Mouse (Mus musculus) gastrocnemius, postnatal 4 days (tissue): ENCODE data around the gene Uqcc3. TPM values are rescaled to one million over a fixed set of nuclear protein-coding genes. Genes with fewer than 3 reads are reported as not detected.
"Not testable (repeated sequence)": the region's sequence is repeated elsewhere in the genome, so short reads cannot be mapped to it uniquely, and the experiment has no call there.

ENCODE experiments used
- DNase-seq, 2 experiments: peaks; one replicate each; pipeline ENCODE4 v3.0.0; 2021 to 2022; ENCODE audit warnings: low spot score in 2 of 2, mixed read lengths in 2 of 2
- total RNA-seq, 2 experiments: library from RNA; stranded (reverse); gene quantifications; 2 replicates each; pipeline ENCODE4 v1.2.3; 2021

Gene Uqcc3
- total RNA-seq, 2 experiments from 2014 or later, result 48.1 to 49.3 TPM

DNA sequence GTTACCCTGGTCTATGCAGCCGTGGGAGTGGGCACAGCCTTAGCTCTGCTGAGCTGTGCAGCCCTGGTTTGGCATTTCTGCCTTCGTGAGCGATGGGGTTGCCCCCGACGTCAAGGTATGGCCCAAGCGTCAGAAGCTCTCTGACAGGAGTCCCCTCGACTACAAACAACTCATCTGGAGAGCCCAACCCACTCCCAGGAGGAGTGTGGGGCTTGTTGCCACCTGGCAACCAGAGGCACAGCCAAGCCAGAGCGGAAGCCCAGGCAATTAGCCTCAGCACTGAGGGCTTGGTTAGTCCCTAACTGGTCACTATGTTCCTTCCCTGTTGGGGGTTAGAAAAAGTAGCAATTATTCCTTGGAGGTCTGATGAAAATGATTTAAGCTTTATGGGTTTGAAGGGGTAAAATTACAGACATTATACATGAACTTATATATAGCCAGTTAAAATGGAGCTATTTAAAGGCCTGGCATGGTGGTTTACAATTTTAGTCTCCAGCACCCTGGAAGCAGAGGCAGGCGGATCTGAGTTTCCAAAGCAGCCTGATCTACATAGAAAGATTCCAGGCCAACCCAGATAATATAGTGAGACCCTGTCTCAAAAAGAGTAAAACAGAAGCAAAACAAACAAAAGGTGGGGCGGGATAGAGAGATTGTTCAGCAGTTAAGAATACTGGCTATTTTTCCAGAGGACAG, 28.3 kb downstream of the Uqcc3 start:
- no peak for DNase-seq

DNA sequence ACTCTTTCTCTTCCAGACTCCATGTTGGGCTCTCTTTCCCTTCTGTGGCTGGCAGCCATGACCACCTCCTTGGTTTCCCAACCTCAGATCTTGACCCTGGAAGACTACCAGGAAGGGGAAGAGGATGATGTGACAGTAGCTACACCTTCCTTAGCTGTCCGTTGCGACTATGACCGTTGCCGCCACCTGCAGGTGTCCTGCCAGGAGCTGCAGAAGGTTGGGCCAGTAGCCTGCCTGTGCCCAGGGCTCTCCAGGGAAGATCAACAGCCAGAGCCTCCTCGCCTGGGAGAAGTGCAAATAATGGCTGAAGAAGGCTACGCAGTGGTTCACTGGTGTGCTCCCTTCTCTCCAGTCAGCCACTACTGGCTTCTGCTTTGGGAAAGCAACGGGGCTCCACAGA, 29.1 kb downstream of the Uqcc3 start:
- DNase-seq, result no peak

DNA sequence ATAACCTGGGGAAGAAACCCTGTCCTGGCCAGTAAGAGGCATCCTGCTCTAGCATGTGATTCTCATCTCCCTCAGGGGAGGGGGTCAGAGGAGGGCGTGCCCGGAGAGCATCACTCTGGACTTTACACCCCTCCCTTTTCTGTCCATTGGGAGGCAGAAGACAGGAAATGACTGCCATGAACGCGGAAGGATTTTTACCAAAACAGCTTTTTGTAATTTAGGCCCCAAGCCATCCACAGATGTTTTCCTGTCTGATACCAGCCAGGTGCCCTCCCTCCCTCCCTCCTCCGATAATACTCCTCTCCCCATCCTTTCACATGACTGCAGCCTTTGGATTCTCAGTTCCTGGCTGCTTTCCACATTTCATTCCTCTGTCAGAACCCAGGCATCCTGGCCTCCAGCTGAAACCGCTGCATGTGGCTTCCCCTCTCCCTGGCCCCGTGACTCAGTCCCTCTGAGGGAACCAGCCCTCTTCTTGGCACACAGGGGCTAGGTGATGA, 30.3 kb downstream of the Uqcc3 start, which contains the start of gene Lrrn4cl:
TSS of gene Lrrn4cl (plus strand) at position 367 of the 500 bp plus-strand sequence.
- peak; percentile 45 to 66 for DNase-seq

DNA sequence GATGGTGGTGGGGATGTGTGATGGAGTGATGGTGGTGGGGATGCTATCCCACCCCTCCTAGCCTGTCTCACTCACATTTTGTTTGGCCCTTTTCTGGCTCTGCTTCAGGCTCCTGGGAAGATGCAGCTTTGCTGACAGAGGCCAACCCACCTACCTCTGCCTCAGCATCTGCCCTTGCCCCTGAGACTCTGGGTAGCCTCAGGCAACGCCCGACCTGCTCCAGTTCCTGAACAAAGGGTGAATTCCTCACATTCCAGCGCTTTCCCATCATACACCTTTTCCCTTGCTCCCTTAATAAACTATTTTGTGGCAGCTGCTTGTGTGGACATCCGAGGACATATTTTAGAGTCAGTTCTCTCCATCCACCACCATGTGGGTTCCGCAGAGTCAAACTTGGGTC, 32.4 kb downstream of the Uqcc3 start:
- no peak for DNase-seq

GRCm38 (mm10) chr19:8844371-8845129, 36.2 kb downstream of the Uqcc3 start:
- DNase-seq, result peak; percentile 50 to 83

GRCm38 (mm10) chr19:8842961-8843360, 37.8 kb downstream of the Uqcc3 start:
- DNase-seq, result no peak

DNA sequence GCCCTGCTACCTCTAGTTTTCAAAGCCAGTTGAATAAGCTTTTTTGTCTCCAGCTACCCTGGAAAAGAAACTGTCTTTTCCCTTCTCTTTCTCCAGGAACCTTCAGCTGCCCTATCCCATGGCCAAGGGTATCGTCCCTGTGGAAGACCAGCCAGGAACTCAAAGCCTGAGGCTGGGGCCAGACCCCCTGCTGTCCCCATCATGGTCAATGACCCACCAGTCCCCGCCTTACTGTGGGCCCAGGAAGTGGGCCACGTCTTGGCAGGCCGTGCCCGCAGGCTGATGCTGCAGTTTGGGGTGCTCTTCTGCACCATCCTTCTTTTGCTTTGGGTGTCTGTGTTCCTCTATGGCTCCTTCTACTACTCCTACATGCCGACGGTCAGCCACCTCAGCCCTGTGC, 39.7 kb downstream of the Uqcc3 start:
- no peak for DNase-seq

GRCm38 (mm10) chr19:8839908-8840791, 40.6 kb downstream of the Uqcc3 start:
- peak in 1 of 2 experiments; percentile 77 for DNase-seq

DNA sequence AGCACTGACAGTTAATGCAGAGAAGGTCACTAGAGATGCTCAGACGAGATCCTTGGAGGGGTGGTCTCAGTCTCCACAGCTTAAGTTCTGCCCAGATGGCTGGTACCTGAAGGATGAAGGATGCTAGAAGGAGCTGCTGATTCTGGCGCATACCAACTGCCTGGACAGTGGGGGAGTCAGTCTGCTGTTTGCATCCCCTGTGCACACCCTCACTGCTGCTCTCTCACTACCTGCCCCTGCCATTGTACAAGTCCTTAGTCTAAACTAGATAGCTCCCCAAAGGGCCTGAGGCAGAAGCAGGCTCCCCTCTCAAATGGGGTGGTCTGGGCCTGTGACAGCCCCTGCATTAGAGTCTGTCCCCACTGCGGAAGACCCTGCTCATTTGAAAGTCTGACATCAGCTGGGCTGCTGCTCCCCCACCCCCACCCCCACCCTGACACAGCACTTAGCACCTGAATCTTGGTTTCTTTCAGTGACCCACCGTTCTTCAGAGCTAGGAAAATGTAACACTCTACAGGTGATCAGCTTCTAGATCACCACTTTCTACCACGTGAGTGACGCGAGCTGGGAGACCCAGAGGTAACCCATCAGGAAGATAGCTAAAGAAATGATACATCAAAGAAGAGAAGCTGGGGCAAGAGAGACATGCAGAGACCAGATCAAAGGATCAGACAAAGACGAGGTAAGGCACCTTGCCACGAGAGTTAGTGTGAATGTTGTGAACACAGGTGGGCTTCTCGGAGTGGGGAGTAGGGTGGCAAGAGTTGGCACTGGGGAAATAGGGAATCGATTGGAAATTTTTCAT, 41.4 kb downstream of the Uqcc3 start, which contains the start of gene Gng3:
TSS of gene Gng3 (minus strand) at position 92 of the 805 bp plus-strand sequence.
- DNase-seq, result no peak

GRCm38 (mm10) chr19:8838041-8838730, 42.5 kb downstream of the Uqcc3 start:
- peak in 1 of 2 experiments; percentile 42 for DNase-seq

DNA sequence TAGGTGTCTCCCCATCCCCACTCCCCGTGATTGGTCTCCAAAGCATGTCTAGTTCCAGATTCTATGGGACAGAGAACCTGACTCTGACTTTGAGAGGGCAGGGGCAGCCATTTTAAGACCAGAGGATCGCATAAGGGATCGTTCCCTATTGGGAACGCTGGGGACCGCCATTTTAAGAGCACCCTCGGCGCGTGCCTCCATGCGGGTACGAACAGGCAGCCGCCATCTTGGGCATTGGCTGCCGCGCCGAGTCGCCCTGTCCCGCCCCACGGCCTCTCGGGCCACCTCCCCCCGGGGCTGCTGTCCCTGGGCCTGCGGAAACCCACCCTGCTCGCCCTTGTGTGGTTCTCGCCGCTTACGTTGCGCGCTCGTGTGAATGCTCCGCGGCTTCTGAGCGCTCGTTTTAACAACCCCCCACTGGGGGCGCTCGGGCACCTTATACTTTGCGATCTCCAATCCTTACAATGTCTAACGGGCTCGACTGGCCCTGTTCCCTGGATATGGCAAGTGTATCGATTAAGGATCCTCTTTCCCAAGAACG, 43.4 kb downstream of the Uqcc3 start, which contains the start of gene Bscl2:
TSS of gene Bscl2 (plus strand) at position 217 of the 541 bp plus-strand sequence.
- peak; percentile 53 to 83 for DNase-seq

DNA sequence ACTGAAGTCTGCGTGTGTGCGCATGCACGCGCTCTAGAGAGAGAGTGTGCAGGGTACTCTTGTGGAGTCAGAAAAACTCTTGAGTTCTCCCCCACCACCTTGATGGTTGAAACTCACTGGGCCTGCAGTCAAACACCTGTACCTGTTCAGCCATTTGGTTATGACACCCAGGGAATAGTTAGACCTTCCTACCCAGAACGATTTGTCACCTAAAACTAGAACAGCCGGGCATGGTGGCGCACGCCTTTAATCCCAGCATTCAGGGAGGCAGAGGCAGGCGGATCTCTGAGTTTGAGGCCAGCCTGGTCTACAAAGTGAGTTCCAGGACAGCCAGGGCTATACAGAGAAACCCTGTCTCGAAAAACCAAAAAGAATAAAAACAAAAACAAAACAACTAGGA, 44.4 kb downstream of the Uqcc3 start:
- not testable (repeated sequence) for DNase-seq

GRCm38 (mm10) chr19:8832971-8833370, 47.8 kb downstream of the Uqcc3 start:
- DNase-seq, result no peak

DNA sequence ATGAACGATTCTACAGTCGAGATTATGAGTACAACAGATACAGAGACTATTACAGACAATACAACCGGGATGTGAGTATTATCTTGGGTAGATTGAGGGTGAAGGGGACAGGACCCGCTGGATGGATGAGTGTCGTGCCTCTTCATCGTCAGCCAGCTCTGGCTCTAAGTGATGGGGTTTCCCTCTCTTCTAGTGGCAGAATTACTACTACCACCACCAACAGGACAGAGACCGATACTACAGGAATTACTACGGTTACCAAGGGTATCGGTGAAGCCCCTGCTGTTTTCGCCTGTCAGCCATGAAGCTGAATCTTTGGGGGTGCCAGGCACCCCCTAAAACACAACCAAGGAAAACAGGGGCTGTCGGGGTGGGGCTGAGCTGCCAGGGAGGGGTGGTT, 49.5 kb downstream of the Uqcc3 start:
- no peak for DNase-seq

- DNase-seq, result no peak
Measured at GRCm38 (mm10) chr19:8830664-8831063, 50.1 kb downstream of the Uqcc3 start.
